Mouse (Mus musculus) intestine, embryonic 16.5 days (tissue): ENCODE results near the gene Grin2b. TPM values are rescaled to one million over a fixed set of nuclear protein-coding genes. Genes with fewer than 3 reads are reported as not detected.

ENCODE experiments used
- ATAC-seq: fragments of 200-750 bp; cut with Nextera tagmentation; 2 replicates; pipeline ENCODE4 v1.8.0; 2017; ENCODE audit warnings: moderate TSS enrichment, moderate library complexity
- H3K27ac ChIP-seq: fragments of 300-500 bp; sonication (generic); 2 replicates; pipeline ENCODE4 v1.5.1; 2014; ENCODE audit warnings: mild to moderate bottlenecking, low read length
- H3K27me3 ChIP-seq: fragments of 300-500 bp; sonication (generic); replicated peaks from 2 replicates; pipeline ENCODE4 v1.6.1; 2014; ENCODE audit warnings: low read length, control low read depth, mixed read lengths; ENCODE audit not compliant: control insufficient read depth, insufficient read depth
- H3K36me3 ChIP-seq: fragments of 300-500 bp; sonication (generic); 2 replicates; pipeline ENCODE4 v1.6.1; 2014; ENCODE audit warnings: low read length, control low read depth; ENCODE audit not compliant: control insufficient read depth, insufficient read depth
- H3K4me1 ChIP-seq: fragments of 300-500 bp; sonication (generic); 2 replicates; pipeline ENCODE4 v1.6.1; 2014; ENCODE audit warnings: low read length, control low read depth, mixed read lengths; ENCODE audit not compliant: control insufficient read depth, insufficient read depth
- H3K4me2 ChIP-seq: fragments of 300-500 bp; sonication (generic); 2 replicates; pipeline ENCODE4 v1.6.1; 2014; ENCODE audit warnings: low read depth, low read length, control low read depth
- H3K4me3 ChIP-seq: fragments of 300-500 bp; sonication (generic); 2 replicates; pipeline ENCODE4 v1.5.1; 2014; ENCODE audit warnings: mild to moderate bottlenecking, low read length
- H3K9ac ChIP-seq: fragments of 300-500 bp; sonication (generic); 2 replicates; pipeline ENCODE4 v1.6.1; 2014; ENCODE audit warnings: low read depth, low read length
- H3K9me3 ChIP-seq: fragments of 300-500 bp; sonication (generic); 2 replicates; pipeline ENCODE4 v1.6.1; 2016; ENCODE audit warnings: low read length, control low read depth; ENCODE audit not compliant: control insufficient read depth
- WGBS: fragments of 180-500 bp; shearing (Covaris S2); extraction: QIAGEN DNeasy Blood & Tissue Kit; methylation state at CpG from one replicate; pipeline ENCODE4 v1.1.7; 2014; 5-methylcytosine and 5-hydroxymethylcytosine counted together
- polyA plus RNA-seq: library from polyadenylated mRNA; unstranded; fragments of >200 nt; fragmentation: Nextera tagmentation; extraction: Ambion mirVana; gene quantifications from 2 replicates; pipeline ENCODE4 v1.2.1, GENCODE M21; 2015

The Grin2b gene
- 0.05 TPM in 1 of 2 replicates, not detected in the other for polyA plus RNA-seq

- no peaks in the 10 kb centered on the region for H3K36me3 ChIP-seq
- peaks cover 10% of the 10 kb centered on the region for H3K4me1 ChIP-seq
- peak within 1 kb of the TSS; percentile 46 for H3K4me3 ChIP-seq
- no peaks in the 10 kb centered on the region for H3K9me3 ChIP-seq
- peak; percentile 85 for ATAC-seq
- H3K4me2 ChIP-seq, result peak within 1 kb of the TSS; percentile 74
- H3K27ac ChIP-seq, result no peak within 1 kb of the TSS
- H3K9ac ChIP-seq, result 0 out of 2 replicates have a peak within 1 kb of the TSS, but pooled peaks have one; percentile 9
- peaks cover 21% of the 10 kb centered on the region for H3K27me3 ChIP-seq
- under 1% methylated on average over 26 of the region's 30 CpGs for whole genome bisulfite sequencing
These were observed at the start of gene Grin2b for GRCm38 (mm10) chr6:136173191-136173896. TSS of gene Grin2b (minus strand) at chr6:136173511.

GRCm38 (mm10) chr6:136221894-136222293 is 48.6 kb upstream of the Grin2b start:
- ATAC-seq, result no peak
- Histone ChIP-seq H3K36me3 (no peaks in the 10 kb centered on the region), H3K4me3 (no peak overlapping the region), H3K4me2 (no peak overlapping the region), H3K27ac (no peak overlapping the region), H3K9ac (no peak overlapping the region), H3K27me3 (no peaks in the 10 kb centered on the region), H3K9me3 (no peaks in the 10 kb centered on the region), H3K4me1 (no peaks in the 10 kb centered on the region)
- WGBS, result 81% methylated on average over 3 of the region's 3 CpGs

GRCm38 (mm10) chr6:136210442-136210841 is 37.1 kb upstream of the Grin2b start:
- no peak overlapping the region for H3K27ac ChIP-seq
- ATAC-seq, result no peak
- H3K4me3 ChIP-seq, result no peak overlapping the region
- H3K9me3 ChIP-seq, result no peaks in the 10 kb centered on the region
- H3K27me3 ChIP-seq, result no peaks in the 10 kb centered on the region
- no peaks in the 10 kb centered on the region for H3K36me3 ChIP-seq
- 83% methylated on average over 3 of the region's 3 CpGs for WGBS
- H3K4me2 ChIP-seq, result no peak overlapping the region
- H3K4me1 ChIP-seq, result no peaks in the 10 kb centered on the region
- no peak overlapping the region for H3K9ac ChIP-seq

GRCm38 (mm10) chr6:136199814-136200213 is 26.5 kb upstream of the Grin2b start:
- no peak overlapping the region for H3K9ac ChIP-seq
- no peaks in the 10 kb centered on the region for H3K4me1 ChIP-seq
- 79% methylated on average over 2 of the region's 2 CpGs for whole genome bisulfite sequencing
- no peaks in the 10 kb centered on the region for H3K9me3 ChIP-seq
- ATAC-seq, result no peak
- no peak overlapping the region for H3K27ac ChIP-seq
- no peak overlapping the region for H3K4me3 ChIP-seq
- H3K27me3 ChIP-seq, result no peaks in the 10 kb centered on the region
- no peaks in the 10 kb centered on the region for H3K36me3 ChIP-seq
- no peak overlapping the region for H3K4me2 ChIP-seq

GRCm38 (mm10) chr6:136194616-136195015 is 21.3 kb upstream of the Grin2b start:
- 80% methylated on average over 5 of the region's 5 CpGs for WGBS
- Histone ChIP-seq H3K4me1 (no peaks in the 10 kb centered on the region), H3K9ac (no peak overlapping the region), H3K9me3 (no peaks in the 10 kb centered on the region), H3K4me3 (no peak overlapping the region), H3K27ac (no peak overlapping the region), H3K27me3 (no peaks in the 10 kb centered on the region), H3K36me3 (no peaks in the 10 kb centered on the region), H3K4me2 (no peak overlapping the region)
- no peak for ATAC-seq

- Histone ChIP-seq H3K4me2 (no peak overlapping the region), H3K9ac (no peak overlapping the region), H3K4me1 (no peaks in the 10 kb centered on the region), H3K36me3 (no peaks in the 10 kb centered on the region), H3K9me3 (no peaks in the 10 kb centered on the region), H3K4me3 (no peak overlapping the region), H3K27ac (no peak overlapping the region), H3K27me3 (no peaks in the 10 kb centered on the region)
- ATAC-seq, result no peak
- WGBS, result 89% methylated on average over 9 of the region's 9 CpGs
These were observed 4.8 kb upstream of the Grin2b start for GRCm38 (mm10) chr6:136178066-136178465.

- no peak overlapping the region for H3K9ac ChIP-seq
These were observed 515 bp downstream of the Grin2b start for GRCm38 (mm10) chr6:136172801-136173190.

GRCm38 (mm10) chr6:136172172-136172651 is 1.1 kb downstream of the Grin2b start:
- no peaks in the 10 kb centered on the region for H3K36me3 ChIP-seq
- under 1% methylated on average over 43 of the region's 43 CpGs for WGBS
- H3K4me2 ChIP-seq, result peak overlapping the region; percentile 74
- H3K9me3 ChIP-seq, result no peaks in the 10 kb centered on the region
- H3K9ac ChIP-seq, result 0 out of 2 replicates have a peak overlapping the region, but pooled peaks have one; percentile 9
- peaks cover 10% of the 10 kb centered on the region for H3K4me1 ChIP-seq
- H3K4me3 ChIP-seq, result peak overlapping the region; percentile 46
- no peak overlapping the region for H3K27ac ChIP-seq
- no peak; the same call in 1 of the 2 replicates for ATAC-seq
- H3K27me3 ChIP-seq, result peaks cover 21% of the 10 kb centered on the region

More at GRCm38 (mm10) chr6:136172801-136173190, 515 bp downstream of the Grin2b start:
- H3K27ac ChIP-seq, result no peak overlapping the region
- no peaks in the 10 kb centered on the region for H3K36me3 ChIP-seq
- peaks cover 10% of the 10 kb centered on the region for H3K4me1 ChIP-seq
- peak overlapping the region; percentile 74 for H3K4me2 ChIP-seq
- peaks cover 21% of the 10 kb centered on the region for H3K27me3 ChIP-seq
- ATAC-seq, result no peak
- WGBS, result 2% methylated on average over 15 of the region's 15 CpGs
- H3K4me3 ChIP-seq, result peak overlapping the region; percentile 46
- H3K9me3 ChIP-seq, result no peaks in the 10 kb centered on the region

GRCm38 (mm10) chr6:136171343-136171742 is 2.0 kb downstream of the Grin2b start:
- Histone ChIP-seq H3K4me1 (peaks cover 10% of the 10 kb centered on the region), H3K9ac (no peak overlapping the region), H3K4me3 (no peak overlapping the region), H3K27ac (no peak overlapping the region), H3K9me3 (no peaks in the 10 kb centered on the region), H3K4me2 (no peak overlapping the region), H3K27me3 (peaks cover 21% of the 10 kb centered on the region), H3K36me3 (no peaks in the 10 kb centered on the region)
- ATAC-seq, result no peak
- 34% methylated on average over 7 of the region's 7 CpGs for WGBS
